Comparison of ENCODE assay signal across 21 mouse cellular contexts in genomic region chr1:64021986-64022385, GRCm38 (mm10).
"Had no signal": no experiment of that assay in that cellular context is flagged by ENCODE, and none has a peak within 500 bp of the region (broad histone marks: within the 10 kb centered on the region; RNA-seq: fewer than 3 reads in every experiment).

No protein-coding gene starts in this region.

- ATAC-seq: intestine, embryonic 16.5 days; liver, embryonic 12.5 days had no signal

- H3K36me3 ChIP-seq: heart, embryonic 12.5 days; hindbrain, embryonic 13.5 days; hindbrain, embryonic 15.5 days; kidney, embryonic 15.5 days; limb, embryonic 13.5 days; limb, embryonic 15.5 days; liver, embryonic 12.5 days had no signal

- H3K27me3 ChIP-seq: heart, embryonic 12.5 days; hindbrain, embryonic 13.5 days; hindbrain, embryonic 15.5 days; kidney, embryonic 15.5 days; limb, embryonic 13.5 days; limb, embryonic 15.5 days had no signal

- H3K9me3 ChIP-seq: heart, embryonic 12.5 days; hindbrain, embryonic 13.5 days; hindbrain, embryonic 15.5 days; kidney, embryonic 15.5 days; limb, embryonic 13.5 days; limb, embryonic 15.5 days; liver, embryonic 12.5 days had no signal

- H3K9ac ChIP-seq: heart, embryonic 12.5 days; hindbrain, embryonic 13.5 days; hindbrain, embryonic 15.5 days; kidney, embryonic 15.5 days; limb, embryonic 13.5 days; limb, embryonic 15.5 days; liver, embryonic 12.5 days; liver, embryonic 14.5 days had no signal

- H3K27ac ChIP-seq: hindbrain, embryonic 13.5 days; hindbrain, embryonic 15.5 days; hindbrain, postnatal 0 days; kidney, embryonic 15.5 days; kidney, postnatal 0 days; limb, embryonic 13.5 days; liver, embryonic 12.5 days; liver, embryonic 14.5 days had no signal

- H3K4me2 ChIP-seq: hindbrain, embryonic 13.5 days; hindbrain, embryonic 15.5 days; kidney, embryonic 15.5 days; limb, embryonic 13.5 days; limb, embryonic 15.5 days; liver, embryonic 12.5 days had no signal

- H3K4me3 ChIP-seq: heart, embryonic 12.5 days; hindbrain, embryonic 13.5 days; hindbrain, embryonic 15.5 days; kidney, embryonic 15.5 days; limb, embryonic 13.5 days; limb, embryonic 15.5 days; liver, embryonic 12.5 days had no signal

- DNase-seq: gastrocnemius, postnatal 10 days; gastrocnemius, postnatal 25 days; heart, adult 18-20 months; heart, postnatal 10 days; kidney, adult 11 months; kidney, adult 2 months; kidney, adult 9 months; kidney, postnatal 36 days; layer of hippocampus, postnatal 36 days; left cerebral cortex, postnatal 4 days had no signal
